Mouse (Mus musculus): ENCODE data around the gene Tgfb1i1.

The Tgfb1i1 gene

DNA sequence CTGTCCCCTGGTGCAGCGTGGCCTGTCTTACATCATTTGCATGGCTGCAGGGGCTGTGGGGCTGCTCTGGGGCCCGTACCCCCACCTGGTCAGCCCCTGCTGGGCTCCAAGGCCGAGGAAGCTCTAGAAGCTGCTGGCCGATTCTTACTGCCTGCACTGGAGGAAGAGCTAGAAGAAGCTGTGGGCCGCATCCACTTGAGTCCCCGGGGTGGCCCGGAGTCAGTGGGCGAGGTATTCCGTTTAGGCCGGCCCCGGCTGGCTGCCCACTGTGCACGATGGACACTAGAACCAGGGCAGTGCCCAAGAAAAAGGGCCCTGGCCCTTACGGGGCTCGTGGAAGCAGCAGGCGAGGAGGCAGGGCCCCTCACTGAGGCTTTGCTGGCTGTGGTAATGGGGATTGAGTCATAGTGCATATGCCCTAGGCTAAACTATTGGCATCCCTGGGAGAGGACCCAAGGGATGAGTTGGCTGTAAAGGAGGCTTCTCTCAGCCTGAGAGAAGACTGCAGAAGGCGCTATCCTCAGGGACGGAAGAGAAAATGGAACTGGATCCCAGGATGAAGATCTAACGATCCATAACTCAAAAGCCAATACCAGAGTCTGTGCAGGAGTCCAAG is 2.1 kb upstream of the Tgfb1i1 start:
- no peak for DNase-seq (ENCODE audit: low read depth, low spot score)

DNA sequence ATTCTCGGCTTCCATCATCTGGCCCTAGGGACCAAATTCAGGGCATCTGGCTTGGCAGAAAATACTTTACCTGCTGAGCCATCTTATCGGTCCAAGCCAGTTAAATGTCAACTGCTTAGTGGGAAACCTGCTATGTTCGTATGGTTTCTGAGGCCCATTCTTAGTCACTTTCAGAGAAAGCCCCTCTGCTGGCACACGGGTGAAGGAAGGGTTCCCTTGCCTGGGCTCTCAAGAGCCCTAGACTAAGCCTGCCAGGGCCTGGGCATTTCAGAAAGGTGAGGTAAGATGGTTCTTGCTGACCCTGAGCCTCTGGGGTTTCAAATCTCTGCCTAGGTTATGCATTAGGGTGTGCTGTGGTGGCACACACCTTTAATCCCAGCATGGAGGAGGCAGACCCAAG is 1.1 kb upstream of the Tgfb1i1 start:
- no peak for DNase-seq (ENCODE audit: low read depth, low spot score)

DNA sequence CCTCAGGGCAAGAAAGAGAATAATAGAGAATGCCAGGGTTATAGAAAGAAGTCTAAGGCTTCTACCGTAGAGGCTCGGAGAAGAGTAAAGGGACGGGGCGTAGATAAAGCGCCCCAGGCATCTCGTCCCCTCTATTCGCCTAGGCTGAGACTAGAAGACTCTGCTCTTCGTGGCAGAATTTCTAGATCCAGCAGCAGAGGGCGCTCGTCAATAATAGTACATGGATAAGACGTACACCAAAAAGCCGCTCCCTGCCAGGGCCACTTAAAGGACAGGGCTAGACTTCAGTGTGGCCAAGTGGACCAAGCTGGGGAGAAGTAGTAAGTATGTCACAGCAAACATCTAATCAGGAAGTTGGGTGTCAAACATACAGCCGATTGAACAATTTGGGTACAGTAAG is 831 bp downstream of the Tgfb1i1 start:
- DNase-seq (ENCODE audit: low read depth, low spot score): peak; percentile 89

DNA sequence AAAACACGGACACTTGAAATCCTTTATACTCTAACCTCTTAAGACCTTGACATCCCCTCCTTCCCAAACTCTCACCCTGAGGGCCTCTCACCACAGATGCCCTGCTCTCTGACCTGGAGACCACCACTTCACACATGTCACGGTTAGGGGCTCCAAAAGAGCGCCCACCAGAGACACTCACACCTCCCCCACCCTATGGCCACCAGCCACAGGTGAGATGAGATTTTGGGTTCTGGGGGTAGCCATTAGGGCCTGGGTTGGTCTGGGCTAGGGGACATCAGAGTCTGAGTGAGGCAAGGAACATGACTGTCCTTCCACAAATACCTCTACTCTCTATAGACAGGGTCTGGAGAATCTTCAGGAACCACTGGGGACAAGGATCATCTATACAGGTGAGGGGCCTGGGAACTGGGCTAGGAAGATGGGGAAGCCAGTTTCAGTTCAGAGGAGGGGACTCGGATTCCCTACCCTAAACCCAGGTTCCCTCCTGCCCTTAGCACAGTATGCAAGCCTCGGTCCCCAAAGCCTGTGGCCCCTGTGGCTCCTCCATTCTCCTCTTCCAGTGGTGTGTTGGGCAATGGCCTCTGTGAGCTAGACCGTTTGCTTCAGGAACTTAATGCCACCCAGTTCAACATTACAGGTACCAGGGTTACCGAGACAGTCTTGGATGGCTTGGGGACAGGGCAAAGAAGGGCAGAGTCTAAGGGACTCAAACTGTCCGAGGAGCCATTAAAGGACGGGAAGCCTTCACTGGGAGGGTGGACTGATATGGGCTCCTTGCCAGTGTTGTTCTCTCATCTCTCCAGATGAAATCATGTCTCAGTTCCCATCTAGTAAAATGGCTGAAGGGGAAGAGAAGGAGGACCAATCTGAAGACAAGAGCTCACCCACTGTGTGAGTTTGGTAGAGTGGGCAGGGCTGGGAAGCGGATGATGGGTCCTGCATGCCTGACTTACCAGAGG is 1.8 kb downstream of the Tgfb1i1 start:
- no peak for DNase-seq (ENCODE audit: low read depth, low spot score)

DNA sequence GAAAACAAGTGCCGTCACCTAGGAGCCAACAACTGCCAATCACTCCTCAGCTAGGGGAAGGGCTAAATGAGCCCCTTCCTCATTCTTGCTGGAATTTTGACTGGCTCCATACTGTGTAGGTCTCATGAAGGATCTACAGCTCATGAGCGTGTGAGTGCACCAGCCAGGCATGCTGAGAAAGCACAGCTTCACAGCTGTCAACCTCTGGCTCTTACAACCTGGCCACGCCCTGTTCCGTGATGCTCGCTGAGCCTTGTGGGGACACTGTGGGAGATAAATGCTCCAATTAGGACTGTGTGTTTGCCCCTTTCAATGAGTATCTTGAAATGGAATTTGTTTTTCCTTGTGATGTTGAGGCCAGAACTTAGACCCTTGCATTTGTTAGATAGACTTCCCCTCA is 3.4 kb downstream of the Tgfb1i1 start:
- no peak for DNase-seq (ENCODE audit: low read depth, low spot score)

DNA sequence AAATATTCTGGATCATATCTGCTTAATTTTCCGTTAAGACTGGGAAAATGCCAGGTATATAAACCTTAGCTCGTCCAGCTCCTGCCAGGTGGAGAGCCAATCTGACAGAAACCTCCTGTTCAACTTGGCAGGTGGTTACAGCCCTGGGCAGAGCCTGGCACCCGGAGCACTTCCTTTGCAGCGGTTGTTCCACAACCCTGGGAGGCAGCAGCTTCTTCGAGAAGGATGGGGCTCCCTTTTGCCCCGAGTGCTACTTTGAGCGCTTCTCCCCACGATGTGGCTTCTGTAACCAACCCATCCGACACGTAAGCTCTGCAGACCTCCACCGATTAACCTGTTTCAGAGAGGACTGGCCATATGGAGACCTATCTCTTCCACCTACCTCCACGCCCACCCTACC is 5.3 kb downstream of the Tgfb1i1 start:
- DNase-seq (ENCODE audit: low read depth, low spot score): no peak

DNA sequence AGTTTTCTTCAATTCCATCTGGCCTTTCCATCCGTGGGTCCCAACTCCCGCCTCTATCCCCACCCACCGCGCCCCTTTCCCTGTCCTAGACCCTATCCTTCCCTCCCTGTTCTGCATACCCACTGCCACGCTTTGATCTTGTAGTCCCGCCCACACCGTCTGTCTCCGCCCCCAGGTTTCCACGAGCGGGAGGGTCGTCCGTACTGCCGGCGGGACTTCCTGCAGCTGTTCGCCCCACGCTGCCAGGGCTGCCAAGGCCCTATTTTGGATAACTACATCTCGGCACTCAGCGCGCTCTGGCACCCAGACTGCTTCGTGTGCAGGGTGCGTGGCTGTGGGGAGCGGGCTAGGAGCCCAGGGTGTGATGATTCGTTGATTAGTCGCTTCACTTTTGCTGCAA is 6.0 kb downstream of the Tgfb1i1 start:
- DNase-seq (ENCODE audit: low read depth, low spot score): peak; percentile 69

DNA sequence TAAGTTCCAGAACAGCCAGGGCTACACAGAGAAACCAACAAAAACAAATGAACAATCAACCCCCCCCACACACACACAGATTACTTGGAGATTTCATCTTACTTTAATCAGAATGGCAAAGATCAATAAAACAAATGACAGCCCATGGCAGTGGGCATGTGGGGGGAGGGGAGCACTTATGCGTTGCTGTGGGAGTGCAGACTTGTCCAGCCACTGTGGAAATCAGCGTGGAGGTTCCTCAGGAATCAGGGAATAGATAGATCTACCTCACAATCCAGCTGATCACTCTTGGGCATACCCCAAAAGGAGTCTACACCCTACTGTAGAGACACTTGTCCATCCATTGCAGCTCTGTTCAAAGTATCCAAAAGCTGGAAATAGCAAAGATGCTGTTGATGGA is 8.4 kb downstream of the Tgfb1i1 start:
- DNase-seq (ENCODE audit: low read depth, low spot score): no peak

DNA sequence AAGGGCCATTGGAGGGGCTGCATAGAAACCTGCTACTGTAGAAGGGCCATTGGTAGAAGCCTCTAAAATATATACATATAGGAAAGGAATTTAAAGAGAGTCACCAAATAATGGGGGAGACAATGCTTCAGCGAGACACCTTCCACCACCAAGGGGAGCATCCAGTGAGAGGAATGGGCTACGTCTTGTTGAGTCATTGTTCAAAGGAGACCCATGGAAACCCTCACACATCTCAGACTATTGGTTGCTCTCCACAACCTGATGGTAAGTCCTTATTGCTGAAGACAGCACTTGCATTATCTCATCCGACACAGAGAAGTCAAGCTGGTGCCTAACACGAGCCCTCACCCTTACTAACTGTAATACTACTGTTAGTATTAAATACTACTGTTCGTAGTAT is 9.1 kb downstream of the Tgfb1i1 start:
- DNase-seq (ENCODE audit: low read depth, low spot score): no peak

DNA sequence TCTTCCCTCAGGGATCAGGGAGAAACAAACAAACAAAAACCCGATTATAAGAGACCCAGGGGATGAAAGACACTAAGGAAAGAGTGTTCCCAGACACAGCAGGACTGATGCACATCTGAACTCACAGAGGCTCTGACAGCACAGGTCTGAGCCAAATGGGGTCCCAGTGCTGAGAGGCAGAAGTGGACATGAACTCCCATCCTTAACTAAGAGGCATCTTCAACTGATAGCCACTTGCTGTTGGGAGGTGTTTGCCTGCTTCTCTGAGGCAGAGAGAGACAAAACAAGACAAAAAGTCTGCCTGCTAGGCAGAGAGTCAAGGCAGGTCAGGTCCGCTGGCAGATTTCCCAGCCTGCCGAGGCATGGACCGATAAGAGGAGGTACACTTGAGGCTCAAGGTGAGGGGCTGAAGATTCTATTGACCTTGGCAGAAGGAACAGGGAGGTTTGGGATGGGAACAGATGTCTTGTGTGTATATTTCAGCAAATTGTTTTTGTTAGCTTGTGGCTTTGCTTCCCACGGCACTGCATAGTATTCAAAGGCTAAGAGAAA is 10.2 kb downstream of the Tgfb1i1 start:
- DNase-seq (ENCODE audit: low read depth, low spot score): no peak

DNA sequence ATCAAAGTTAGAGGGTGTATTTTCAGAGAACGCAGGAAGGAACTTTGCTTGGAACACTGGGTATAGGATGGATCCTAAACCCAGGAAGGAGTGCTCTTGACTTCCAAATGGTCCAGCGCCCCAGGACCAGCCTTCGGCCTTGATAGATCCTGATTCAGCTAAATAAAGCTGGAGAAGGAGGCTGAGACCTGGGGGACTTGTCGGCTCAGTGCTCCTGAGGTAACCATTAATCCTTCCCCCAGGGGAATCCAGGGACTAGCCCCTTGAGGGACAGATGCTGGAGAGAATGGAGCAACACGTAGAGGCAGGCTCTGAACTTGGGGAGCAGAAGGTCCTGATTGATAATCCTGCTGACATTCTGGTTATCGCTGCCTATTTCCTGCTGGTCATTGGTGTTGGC is 18.8 kb downstream of the Tgfb1i1 start, which contains the start of gene Slc5a2:
Slc5a2 (plus strand) TSS at position 247 of the 400 bp plus-strand sequence.
- DNase-seq (ENCODE audit: low read depth, low spot score): no peak

DNA sequence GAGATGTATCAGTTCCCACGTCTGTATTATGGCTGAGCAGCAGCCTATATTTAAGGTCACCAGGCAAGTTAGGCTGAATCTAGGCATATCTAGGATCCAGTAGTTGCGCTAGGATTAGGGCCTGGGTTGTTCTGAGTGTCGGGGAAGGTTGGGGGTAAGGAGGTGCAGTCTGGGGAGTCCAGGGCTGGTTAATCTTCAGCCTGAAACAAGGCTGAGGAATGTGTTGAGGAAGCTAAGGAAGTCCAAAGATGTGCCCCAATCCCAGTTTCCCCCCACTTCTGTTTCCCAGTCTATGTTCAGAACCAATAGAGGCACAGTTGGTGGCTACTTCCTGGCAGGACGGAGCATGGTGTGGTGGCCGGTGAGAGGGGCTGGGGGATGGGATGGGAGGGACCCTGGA is 19.4 kb downstream of the Tgfb1i1 start:
- DNase-seq (ENCODE audit: low read depth, low spot score): no peak

DNA sequence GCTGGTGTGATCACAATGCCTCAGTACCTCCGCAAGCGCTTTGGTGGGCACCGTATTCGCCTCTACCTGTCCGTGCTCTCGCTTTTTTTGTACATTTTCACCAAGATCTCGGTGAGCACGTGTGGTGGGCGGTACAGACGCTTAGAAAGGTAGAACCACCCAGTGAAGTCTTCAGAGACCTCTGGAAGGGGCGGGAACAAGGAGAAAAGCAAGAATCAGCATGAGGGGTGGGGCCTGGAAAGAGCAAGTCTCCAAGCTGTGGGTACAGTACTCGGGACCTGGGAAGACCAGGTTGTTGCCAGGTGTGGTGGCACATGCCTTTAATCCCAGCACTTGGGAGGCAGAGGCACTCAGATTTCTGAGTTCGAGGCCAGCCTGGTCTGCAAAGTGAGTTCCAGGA is 20.8 kb downstream of the Tgfb1i1 start:
- DNase-seq (ENCODE audit: low read depth, low spot score): peak; percentile 56

DNA sequence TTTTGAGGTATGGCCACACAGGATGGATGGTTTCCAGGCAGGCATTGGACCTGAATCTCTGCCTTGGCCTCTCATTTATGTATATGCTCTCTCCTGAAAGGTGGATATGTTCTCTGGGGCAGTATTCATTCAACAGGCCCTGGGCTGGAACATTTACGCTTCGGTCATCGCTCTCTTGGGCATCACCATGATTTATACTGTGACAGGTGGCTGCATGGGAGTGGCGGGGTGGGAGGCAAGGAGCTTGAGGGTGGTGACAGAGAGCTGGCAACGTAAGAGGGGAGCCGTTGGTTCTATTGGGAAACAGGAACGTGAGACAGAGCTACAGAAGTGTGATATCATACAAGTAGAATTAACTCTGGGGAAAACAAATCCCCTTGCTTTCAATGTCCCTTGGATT is 21.2 kb downstream of the Tgfb1i1 start:
- DNase-seq (ENCODE audit: low read depth, low spot score): no peak

DNA sequence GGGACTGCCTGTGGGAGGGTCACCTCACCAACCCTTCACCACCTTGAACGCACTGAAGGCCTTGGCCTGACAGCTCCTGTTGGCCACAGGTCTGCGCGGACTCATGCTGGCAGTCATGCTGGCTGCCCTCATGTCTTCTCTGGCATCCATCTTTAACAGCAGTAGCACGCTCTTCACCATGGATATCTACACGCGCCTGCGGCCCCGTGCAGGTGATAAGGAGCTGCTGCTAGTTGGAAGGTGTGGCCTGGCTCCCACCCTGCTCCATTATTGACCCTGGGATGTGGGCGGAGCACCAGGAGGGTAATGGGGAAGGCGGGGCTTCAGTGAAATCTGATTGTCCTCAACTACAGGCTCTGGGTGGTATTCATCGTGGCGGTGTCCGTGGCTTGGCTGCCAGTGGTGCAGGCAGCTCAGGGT is 23.8 kb downstream of the Tgfb1i1 start:
- DNase-seq (ENCODE audit: low read depth, low spot score): peak; percentile 85

DNA sequence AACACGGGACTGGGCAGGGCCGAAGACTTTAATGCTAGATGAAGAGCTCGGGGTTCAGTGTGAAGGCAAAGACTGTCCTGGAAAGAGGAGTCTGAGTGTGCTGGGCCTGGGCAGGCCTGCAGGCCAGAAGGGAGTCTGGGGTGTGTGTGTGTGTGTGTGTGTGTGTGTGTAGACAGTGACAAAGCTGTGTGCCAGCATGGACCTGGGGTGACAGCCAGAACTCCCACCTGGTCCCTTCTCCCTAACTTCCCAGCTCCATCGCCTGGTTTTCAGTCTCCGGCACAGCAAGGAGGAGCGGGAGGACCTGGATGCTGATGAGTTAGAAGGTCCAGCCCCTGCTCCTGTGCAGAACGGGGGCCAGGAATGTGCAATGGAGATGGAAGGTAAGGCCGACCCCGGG is 24.9 kb downstream of the Tgfb1i1 start:
- DNase-seq (ENCODE audit: low read depth, low spot score): no peak

DNA sequence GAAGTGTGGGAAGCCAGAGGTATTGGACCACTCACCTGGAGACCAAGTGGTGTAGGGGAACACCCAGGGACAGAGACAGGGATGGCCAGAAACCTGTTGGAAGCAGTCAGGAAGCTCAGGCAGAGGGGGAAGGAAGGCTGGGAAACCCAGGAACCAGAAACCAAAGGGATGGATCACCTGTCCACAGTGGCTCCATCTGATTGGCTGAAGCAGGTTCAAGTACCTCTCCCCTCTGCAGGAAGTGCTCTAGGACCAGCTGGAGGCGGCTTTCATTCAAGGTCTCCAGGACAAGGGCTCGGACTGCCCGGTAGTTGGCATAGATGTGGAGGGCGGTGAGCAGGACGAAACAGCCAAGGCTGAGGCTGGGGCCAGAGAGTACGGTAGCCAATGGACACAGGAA is 29.4 kb downstream of the Tgfb1i1 start:
- peak; percentile 62 for DNase-seq (ENCODE audit: low read depth, low spot score)

DNA sequence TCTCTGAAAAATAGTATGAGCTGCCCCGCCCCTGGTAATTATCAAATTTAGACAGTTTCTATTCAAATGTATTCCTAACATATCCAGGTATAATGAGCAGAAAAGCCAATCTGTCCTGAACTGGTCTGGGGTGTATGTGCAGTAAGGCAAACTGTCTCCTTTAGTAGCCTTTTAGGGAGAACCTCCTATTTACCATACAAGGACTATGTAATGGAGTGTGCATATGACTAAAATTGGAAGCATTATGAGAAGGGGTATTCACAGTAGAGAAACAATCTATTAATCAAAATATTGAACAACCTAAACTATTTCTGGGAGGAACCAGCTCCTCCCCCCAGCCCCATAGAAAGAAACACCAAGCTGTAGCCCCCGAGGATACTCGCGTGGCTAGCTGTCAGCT is 33.1 kb downstream of the Tgfb1i1 start:
- no peak for DNase-seq (ENCODE audit: low read depth, low spot score)

DNA sequence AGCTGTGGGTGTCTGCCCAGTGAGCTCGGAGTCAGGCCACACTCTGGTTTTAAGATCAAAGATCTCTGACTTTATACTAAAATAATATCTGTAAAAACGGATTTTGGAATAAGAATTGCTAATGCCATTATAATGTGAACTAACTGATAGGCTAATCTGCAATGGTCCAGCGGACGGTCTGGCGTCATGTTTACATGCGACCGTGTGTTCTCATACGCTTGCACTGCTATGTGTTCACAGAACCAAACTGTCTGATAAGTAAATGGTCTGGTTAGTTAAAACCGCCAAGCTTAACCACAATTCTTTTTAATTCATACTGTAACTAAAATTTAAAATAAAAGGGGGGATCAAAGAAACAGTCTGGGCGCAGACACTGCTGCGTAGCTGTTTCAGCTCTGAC is 35.2 kb downstream of the Tgfb1i1 start:
- no peak for DNase-seq (ENCODE audit: low read depth, low spot score)

DNA sequence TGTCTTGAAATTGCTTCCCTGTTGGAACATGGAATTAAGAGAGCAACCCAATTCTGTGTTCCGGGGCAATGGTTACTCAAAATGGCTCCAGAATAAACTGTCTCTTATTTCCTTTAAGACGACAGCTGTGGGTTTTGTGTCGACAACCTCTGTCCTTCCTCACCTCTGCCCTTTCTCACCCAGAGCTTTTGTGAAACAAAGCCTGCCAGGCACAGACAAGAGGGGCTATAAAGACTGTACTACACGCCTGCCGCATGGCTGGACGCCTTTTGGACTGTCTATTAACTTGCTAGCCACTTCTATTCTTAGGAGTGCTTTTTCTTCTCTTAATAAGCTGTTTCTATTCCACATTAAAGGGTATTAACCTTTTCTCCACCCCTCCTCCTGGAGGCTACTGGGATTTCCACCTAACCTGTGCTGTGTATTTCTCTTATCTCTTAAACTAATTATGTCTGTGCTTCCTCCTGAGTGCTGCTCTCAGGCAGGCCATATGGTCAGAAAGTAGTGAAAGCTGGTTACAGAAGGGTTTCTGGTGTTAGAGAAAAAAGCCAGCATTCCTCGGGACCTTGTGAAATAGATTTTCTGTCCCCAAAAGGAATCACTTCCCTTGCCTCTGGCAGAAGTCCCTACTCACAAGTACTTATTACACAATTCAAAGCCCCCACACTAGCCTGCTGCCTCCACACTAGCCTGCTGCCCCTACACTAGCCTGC is 36.1 kb downstream of the Tgfb1i1 start:
- no peak for DNase-seq (ENCODE audit: low read depth, low spot score)

DNA sequence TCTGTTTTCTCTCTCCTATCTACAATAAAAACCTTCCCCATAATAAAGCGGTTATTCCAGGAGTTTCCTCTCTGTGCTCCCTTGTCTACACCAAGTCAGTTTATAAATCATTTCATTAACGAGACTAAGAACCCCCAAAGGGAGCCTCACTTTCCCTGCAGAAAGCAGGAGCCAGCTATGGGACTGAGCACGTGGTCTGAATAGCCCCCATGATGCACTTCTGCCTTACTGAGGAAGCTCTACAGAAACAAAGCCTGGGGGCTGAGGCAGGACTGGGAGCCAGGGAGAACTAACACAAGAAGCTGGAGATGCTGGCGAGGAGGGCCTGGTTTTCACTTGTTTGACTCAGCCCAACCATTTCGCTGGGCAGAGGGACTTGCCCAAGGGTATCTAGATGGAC is 37.4 kb downstream of the Tgfb1i1 start:
- no peak for DNase-seq (ENCODE audit: low read depth, low spot score)

DNA sequence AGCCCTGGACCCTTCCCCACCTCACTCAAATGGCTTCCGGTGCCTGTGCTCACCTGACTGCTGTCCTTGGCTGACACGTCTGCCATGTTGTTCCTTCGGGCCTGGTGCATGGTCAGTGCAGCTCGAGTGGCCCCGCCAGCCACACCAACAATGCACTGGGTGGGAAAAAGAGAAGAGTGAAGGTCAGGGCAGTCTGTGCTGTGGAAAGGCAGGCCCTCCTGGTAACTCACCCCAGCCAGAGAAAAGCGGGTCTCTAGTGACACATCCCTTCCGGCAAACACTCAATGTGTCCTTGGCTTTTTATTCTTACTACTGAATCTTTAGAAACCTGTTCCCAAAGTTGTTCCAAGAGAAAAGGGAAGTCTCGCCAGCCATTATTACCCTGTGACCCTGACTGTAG is 38.4 kb downstream of the Tgfb1i1 start:
- DNase-seq (ENCODE audit: low read depth, low spot score): no peak
